Mouse (Mus musculus): ENCODE measurements around the gene Lmf1. TPM values are rescaled to one million over a fixed set of nuclear protein-coding genes. Genes with fewer than 3 reads are reported as not detected.

The Lmf1 gene
- total and polyA plus RNA-seq, 2 experiments from 2014 or later: 17.8 to 28.1 TPM

GRCm38 (mm10) chr17:25575208-25575971 lies 3.5 kb upstream of the Lmf1 start:
- ATAC-seq (no peak), DNase-seq (peak; percentile 31)
- Histone ChIP-seq H3K4me3 (ENCODE audit: low read depth, low read length) (no peak overlapping the region), H3K4me2 (ENCODE audit: low read depth) (no peak overlapping the region), H3K9me3 (ENCODE audit: low read length) (no peaks in the 10 kb centered on the region), H3K27me3 (ENCODE audit: insufficient read depth, low read length) (no peaks in the 10 kb centered on the region), H3K27ac (ENCODE audit: low read depth, low read length) (no peak overlapping the region), H3K36me3 (ENCODE audit: insufficient read depth) (no peaks in the 10 kb centered on the region), H3K9ac (no peak overlapping the region), H3K4me1 (ENCODE audit: insufficient read depth) (0 out of 2 replicates have a peak, but pooled peaks cover 6% of the 10 kb centered on the region)
- no peak for TF ChIP-seq CTCF (IDR thresholded peaks at IDR 0.05; ENCODE audit: low read depth)
- WGBS: 55% methylated on average over 12 of the region's 12 CpGs

- TF ChIP-seq CTCF (IDR thresholded peaks at IDR 0.05; ENCODE audit: low read depth): no peak
Measured at GRCm38 (mm10) chr17:25576034-25576433, 2.9 kb upstream of the Lmf1 start.

GRCm38 (mm10) chr17:25577263-25577662 lies 1.6 kb upstream of the Lmf1 start:
- Histone ChIP-seq H3K4me2 (ENCODE audit: low read depth) (no peak overlapping the region), H3K27ac (ENCODE audit: low read depth, low read length) (no peak overlapping the region), H3K9ac (no peak overlapping the region), H3K27me3 (ENCODE audit: insufficient read depth, low read length) (no peaks in the 10 kb centered on the region), H3K4me1 (ENCODE audit: insufficient read depth) (0 out of 2 replicates have a peak, but pooled peaks cover 6% of the 10 kb centered on the region), H3K9me3 (ENCODE audit: low read length) (no peaks in the 10 kb centered on the region), H3K36me3 (ENCODE audit: insufficient read depth) (no peaks in the 10 kb centered on the region), H3K4me3 (ENCODE audit: low read depth, low read length) (no peak overlapping the region)
- no peak for TF ChIP-seq CTCF (IDR thresholded peaks at IDR 0.05; ENCODE audit: low read depth)
- 35% methylated on average over 6 of the region's 6 CpGs for WGBS
- no peak for DNase-seq
- no peak for ATAC-seq

More at GRCm38 (mm10) chr17:25576034-25576433, 2.9 kb upstream of the Lmf1 start:
- WGBS: 74% methylated on average over 2 of the region's 2 CpGs
- Histone ChIP-seq H3K4me2 (ENCODE audit: low read depth) (no peak overlapping the region), H3K9ac (no peak overlapping the region), H3K9me3 (ENCODE audit: low read length) (no peaks in the 10 kb centered on the region), H3K4me1 (ENCODE audit: insufficient read depth) (0 out of 2 replicates have a peak, but pooled peaks cover 6% of the 10 kb centered on the region), H3K27ac (ENCODE audit: low read depth, low read length) (no peak overlapping the region), H3K36me3 (ENCODE audit: insufficient read depth) (no peaks in the 10 kb centered on the region), H3K27me3 (ENCODE audit: insufficient read depth, low read length) (no peaks in the 10 kb centered on the region), H3K4me3 (ENCODE audit: low read depth, low read length) (no peak overlapping the region)
- DNase-seq: no peak
- no peak for ATAC-seq

GRCm38 (mm10) chr17:25577702-25578101 lies 1.2 kb upstream of the Lmf1 start:
- TF ChIP-seq CTCF (IDR thresholded peaks at IDR 0.05; ENCODE audit: low read depth): no peak
- DNase-seq (no peak), ATAC-seq (no peak)
- Histone ChIP-seq H3K4me3 (ENCODE audit: low read depth, low read length) (no peak overlapping the region), H3K4me2 (ENCODE audit: low read depth) (no peak overlapping the region), H3K27me3 (ENCODE audit: insufficient read depth, low read length) (no peaks in the 10 kb centered on the region), H3K27ac (ENCODE audit: low read depth, low read length) (no peak overlapping the region), H3K36me3 (ENCODE audit: insufficient read depth) (no peaks in the 10 kb centered on the region), H3K9ac (no peak overlapping the region), H3K4me1 (ENCODE audit: insufficient read depth) (0 out of 2 replicates have a peak, but pooled peaks cover 6% of the 10 kb centered on the region), H3K9me3 (ENCODE audit: low read length) (no peaks in the 10 kb centered on the region)
- WGBS: 29% methylated on average over 2 of the region's 2 CpGs

GRCm38 (mm10) chr17:25579332-25580047 lies 605 bp downstream of the Lmf1 start:
- 0 out of 2 replicates have a peak, but pooled peaks cover 6% of the 10 kb centered on the region for H3K4me1 ChIP-seq (ENCODE audit: insufficient read depth)
- 9% methylated on average over 21 of the region's 21 CpGs for WGBS
- TF ChIP-seq CTCF (IDR thresholded peaks at IDR 0.05; ENCODE audit: low read depth): no peak

GRCm38 (mm10) chr17:25582076-25582475 lies 3.2 kb downstream of the Lmf1 start:
- no peak overlapping the region for H3K4me3 ChIP-seq (ENCODE audit: low read depth, low read length)
- no peak overlapping the region for H3K9ac ChIP-seq
- 0 out of 2 replicates have a peak, but pooled peaks cover 6% of the 10 kb centered on the region for H3K4me1 ChIP-seq (ENCODE audit: insufficient read depth)
- no peaks in the 10 kb centered on the region for H3K27me3 ChIP-seq (ENCODE audit: insufficient read depth, low read length)
- no peak overlapping the region for H3K4me2 ChIP-seq (ENCODE audit: low read depth)
- H3K27ac ChIP-seq (ENCODE audit: low read depth, low read length): no peak overlapping the region
- DNase-seq (no peak), ATAC-seq (no peak)
- TF ChIP-seq CTCF (IDR thresholded peaks at IDR 0.05; ENCODE audit: low read depth): no peak
- peaks cover 5% of the 10 kb centered on the region for H3K36me3 ChIP-seq (ENCODE audit: insufficient read depth)
- H3K9me3 ChIP-seq (ENCODE audit: low read length): no peaks in the 10 kb centered on the region
- WGBS: 65% methylated on average over 8 of the region's 8 CpGs

More at GRCm38 (mm10) chr17:25579332-25580047, 605 bp downstream of the Lmf1 start:
- Histone ChIP-seq H3K9ac (peak overlapping the region; percentile 61), H3K4me2 (ENCODE audit: low read depth) (peak overlapping the region; percentile 90), H3K9me3 (ENCODE audit: low read length) (no peaks in the 10 kb centered on the region), H3K27me3 (ENCODE audit: insufficient read depth, low read length) (no peaks in the 10 kb centered on the region), H3K36me3 (ENCODE audit: insufficient read depth) (no peaks in the 10 kb centered on the region), H3K27ac (ENCODE audit: low read depth, low read length) (peak overlapping the region; percentile 62; the same call in 1 of the 2 replicates), H3K4me3 (ENCODE audit: low read depth, low read length) (peak overlapping the region; percentile 62)
- DNase-seq (no peak), ATAC-seq (peak; percentile 42)

GRCm38 (mm10) chr17:25583099-25583498 lies 4.2 kb downstream of the Lmf1 start:
- TF ChIP-seq CTCF (IDR thresholded peaks at IDR 0.05; ENCODE audit: low read depth): no peak
- ATAC-seq (no peak), DNase-seq (no peak)
- Histone ChIP-seq H3K27me3 (ENCODE audit: insufficient read depth, low read length) (no peaks in the 10 kb centered on the region), H3K36me3 (ENCODE audit: insufficient read depth) (peaks cover 6% of the 10 kb centered on the region), H3K27ac (ENCODE audit: low read depth, low read length) (no peak overlapping the region), H3K9ac (no peak overlapping the region), H3K4me3 (ENCODE audit: low read depth, low read length) (no peak overlapping the region), H3K4me1 (ENCODE audit: insufficient read depth) (0 out of 2 replicates have a peak, but pooled peaks cover 6% of the 10 kb centered on the region), H3K4me2 (ENCODE audit: low read depth) (no peak overlapping the region), H3K9me3 (ENCODE audit: low read length) (no peaks in the 10 kb centered on the region)
- 84% methylated on average over 4 of the region's 4 CpGs for WGBS
